Mouse (Mus musculus): ENCODE results near the gene Lmtk3. TPM values are rescaled to one million over a fixed set of nuclear protein-coding genes. Genes with fewer than 3 reads are reported as not detected.

Lmtk3 gene
- polyA plus RNA-seq, 1 experiment from 2014 or later, result 10.2 TPM

GRCm38 (mm10) chr7:45842950-45843744, 59.6 kb downstream of the Lmtk3 start:
- no peak overlapping the region for H3K27ac ChIP-seq
- peaks cover under 1% of the 10 kb centered on the region; the same call in 1 of the 2 replicates for H3K4me1 ChIP-seq
- H3K4me3 ChIP-seq (replicated peaks), result no peak overlapping the region
- no peak overlapping the region for H3K4me2 ChIP-seq
- no peaks in the 10 kb centered on the region for H3K36me3 ChIP-seq (replicated peaks)
- no peak for ATAC-seq (ENCODE audit: low FRiP score)
- WGBS, result 86% methylated on average over 10 of the region's 10 CpGs
- H3K9me3 ChIP-seq, result no peaks in the 10 kb centered on the region
- H3K9ac ChIP-seq, result no peak overlapping the region
- H3K27me3 ChIP-seq, result peaks cover 37% of the 10 kb centered on the region

- ATAC-seq (ENCODE audit: low FRiP score), result no peak
- peaks cover 8% of the 10 kb centered on the region; the same call in 1 of the 2 replicates for H3K4me1 ChIP-seq
- no peak overlapping the region for H3K9ac ChIP-seq
- no peak overlapping the region for H3K4me2 ChIP-seq
- no peak overlapping the region for H3K27ac ChIP-seq
- H3K27me3 ChIP-seq, result peaks cover 23% of the 10 kb centered on the region
- H3K9me3 ChIP-seq, result no peaks in the 10 kb centered on the region
- H3K36me3 ChIP-seq (replicated peaks), result no peaks in the 10 kb centered on the region
- WGBS, result 5% methylated on average over 6 of the region's 6 CpGs
- no peak overlapping the region for H3K4me3 ChIP-seq (replicated peaks)
Observed at GRCm38 (mm10) chr7:45848447-45849027, 65.0 kb downstream of the Lmtk3 start.

GRCm38 (mm10) chr7:45850661-45851060, 67.1 kb downstream of the Lmtk3 start:
- ATAC-seq (ENCODE audit: low FRiP score), result no peak
- H3K27ac ChIP-seq, result no peak overlapping the region
- peaks cover 8% of the 10 kb centered on the region; the same call in 1 of the 2 replicates for H3K4me1 ChIP-seq
- WGBS, result 82% methylated on average over 3 of the region's 3 CpGs
- peaks cover 18% of the 10 kb centered on the region for H3K27me3 ChIP-seq
- H3K9ac ChIP-seq, result no peak overlapping the region
- H3K9me3 ChIP-seq, result no peaks in the 10 kb centered on the region
- H3K4me3 ChIP-seq (replicated peaks), result no peak overlapping the region
- no peak overlapping the region for H3K4me2 ChIP-seq
- no peaks in the 10 kb centered on the region for H3K36me3 ChIP-seq (replicated peaks)

GRCm38 (mm10) chr7:45853089-45853488, 69.6 kb downstream of the Lmtk3 start:
- Histone ChIP-seq H3K4me1 (peaks cover 21% of the 10 kb centered on the region), H3K4me2 (no peak overlapping the region), H3K9me3 (no peaks in the 10 kb centered on the region), H3K4me3 (replicated peaks) (no peak overlapping the region), H3K9ac (no peak overlapping the region), H3K36me3 (replicated peaks) (no peaks in the 10 kb centered on the region), H3K27ac (no peak overlapping the region), H3K27me3 (peaks cover 38% of the 10 kb centered on the region)
- no peak for ATAC-seq (ENCODE audit: low FRiP score)
- WGBS, result 81% methylated on average over 12 of the region's 12 CpGs

Other genes starting within 250 kb of the Lmtk3 start
- 0.42 and 0.52 TPM in 2 replicates for gene Hsd17b14, start 228.8 kb upstream of the Lmtk3 start, polyA plus RNA-seq (2016; fragmentation: Nextera tagmentation; extraction: Ambion mirVana)
- 18.3 and 22.2 TPM in 2 replicates for gene Bcat2, start 213.6 kb upstream of the Lmtk3 start, polyA plus RNA-seq (2016; fragmentation: Nextera tagmentation; extraction: Ambion mirVana)
- gene Fgf21, start 168.2 kb upstream of the Lmtk3 start, polyA plus RNA-seq (2016; fragmentation: Nextera tagmentation; extraction: Ambion mirVana), result not detected in 2 replicates
- gene Fut1, start 166.4 kb upstream of the Lmtk3 start, polyA plus RNA-seq (2016; fragmentation: Nextera tagmentation; extraction: Ambion mirVana), result 0.10 and 0.24 TPM in 2 replicates
- gene Izumo1, start 161.9 kb upstream of the Lmtk3 start, polyA plus RNA-seq (2016; fragmentation: Nextera tagmentation; extraction: Ambion mirVana), result 0.13 TPM in 1 of 2 replicates, not detected in the other
- 8.3 and 8.9 TPM in 2 replicates for gene Rasip1, start 156.2 kb upstream of the Lmtk3 start, polyA plus RNA-seq (2016; fragmentation: Nextera tagmentation; extraction: Ambion mirVana)
- 2.6 and 3.1 TPM in 2 replicates for gene Mamstr, start 143.8 kb upstream of the Lmtk3 start, polyA plus RNA-seq (2016; fragmentation: Nextera tagmentation; extraction: Ambion mirVana)
- 0.11 TPM in 1 of 2 replicates, not detected in the other for gene Fut2, start 117.3 kb upstream of the Lmtk3 start, polyA plus RNA-seq (2016; fragmentation: Nextera tagmentation; extraction: Ambion mirVana)
- 0.23 and 0.33 TPM in 2 replicates for gene Ntn5, start 99.7 kb upstream of the Lmtk3 start, polyA plus RNA-seq (2016; fragmentation: Nextera tagmentation; extraction: Ambion mirVana)
- gene Sec1, start 89.3 kb upstream of the Lmtk3 start, polyA plus RNA-seq (2016; fragmentation: Nextera tagmentation; extraction: Ambion mirVana), result 0.64 and 0.68 TPM in 2 replicates
- 10.2 and 11.0 TPM in 2 replicates for gene Car11, start 83.9 kb upstream of the Lmtk3 start, polyA plus RNA-seq (2016; fragmentation: Nextera tagmentation; extraction: Ambion mirVana)
- 3.8 and 3.9 TPM in 2 replicates for gene Dbp, start 78.7 kb upstream of the Lmtk3 start, polyA plus RNA-seq (2016; fragmentation: Nextera tagmentation; extraction: Ambion mirVana)
- 707 and 745 TPM in 2 replicates for gene Rpl18, start 68.3 kb upstream of the Lmtk3 start, polyA plus RNA-seq (2016; fragmentation: Nextera tagmentation; extraction: Ambion mirVana)
- gene Sphk2, start 65.7 kb upstream of the Lmtk3 start, polyA plus RNA-seq (2016; fragmentation: Nextera tagmentation; extraction: Ambion mirVana), result 26.5 and 30.1 TPM in 2 replicates
- 1.1 and 1.5 TPM in 2 replicates for gene Fam83e, start 62.5 kb upstream of the Lmtk3 start, polyA plus RNA-seq (2016; fragmentation: Nextera tagmentation; extraction: Ambion mirVana)
- gene Spaca4, start 57.9 kb upstream of the Lmtk3 start, polyA plus RNA-seq (2016; fragmentation: Nextera tagmentation; extraction: Ambion mirVana), result not detected in 2 replicates
- 1.5 and 1.9 TPM in 2 replicates for gene Sult2b1, start 931 bp downstream of the Lmtk3 start, polyA plus RNA-seq (2016; fragmentation: Nextera tagmentation; extraction: Ambion mirVana)
- gene Cyth2, start 30.8 kb downstream of the Lmtk3 start, polyA plus RNA-seq (2016; fragmentation: Nextera tagmentation; extraction: Ambion mirVana), result 275 and 276 TPM in 2 replicates
- gene Kcnj14, start 41.0 kb downstream of the Lmtk3 start, polyA plus RNA-seq (2016; fragmentation: Nextera tagmentation; extraction: Ambion mirVana), result 0.73 and 0.95 TPM in 2 replicates
- 55.5 and 60.0 TPM in 2 replicates for gene Grwd1, start 47.2 kb downstream of the Lmtk3 start, polyA plus RNA-seq (2016; fragmentation: Nextera tagmentation; extraction: Ambion mirVana)
- 38.6 and 44.6 TPM in 2 replicates for gene Kdelr1, start 89.0 kb downstream of the Lmtk3 start, polyA plus RNA-seq (2016; fragmentation: Nextera tagmentation; extraction: Ambion mirVana)
- gene Grin2d, start 94.6 kb downstream of the Lmtk3 start, polyA plus RNA-seq (2016; fragmentation: Nextera tagmentation; extraction: Ambion mirVana), result 0.33 and 0.47 TPM in 2 replicates
- 0.63 and 0.88 TPM in 2 replicates for gene Syngr4, start 113.0 kb downstream of the Lmtk3 start, polyA plus RNA-seq (2016; fragmentation: Nextera tagmentation; extraction: Ambion mirVana)
- 3.3 and 3.9 TPM in 2 replicates for gene Tmem143, start 113.2 kb downstream of the Lmtk3 start, polyA plus RNA-seq (2016; fragmentation: Nextera tagmentation; extraction: Ambion mirVana)
- gene Emp3, start 137.7 kb downstream of the Lmtk3 start, polyA plus RNA-seq (2016; fragmentation: Nextera tagmentation; extraction: Ambion mirVana), result 19.9 and 20.5 TPM in 2 replicates
- 2.7 and 4.7 TPM in 2 replicates for gene Ccdc114, start 140.3 kb downstream of the Lmtk3 start, polyA plus RNA-seq (2016; fragmentation: Nextera tagmentation; extraction: Ambion mirVana)
- 0.10 and 0.18 TPM in 2 replicates for gene Abcc6, start 246.6 kb downstream of the Lmtk3 start, polyA plus RNA-seq (2016; fragmentation: Nextera tagmentation; extraction: Ambion mirVana)
- 32.8 and 33.2 TPM in 2 replicates for gene Nomo1, start 250.0 kb downstream of the Lmtk3 start, polyA plus RNA-seq (2016; fragmentation: Nextera tagmentation; extraction: Ambion mirVana)

All from forebrain, embryonic 12.5 days (tissue).